20 mouse cellular contexts compared by ENCODE assay signal in the genomic region with DNA sequence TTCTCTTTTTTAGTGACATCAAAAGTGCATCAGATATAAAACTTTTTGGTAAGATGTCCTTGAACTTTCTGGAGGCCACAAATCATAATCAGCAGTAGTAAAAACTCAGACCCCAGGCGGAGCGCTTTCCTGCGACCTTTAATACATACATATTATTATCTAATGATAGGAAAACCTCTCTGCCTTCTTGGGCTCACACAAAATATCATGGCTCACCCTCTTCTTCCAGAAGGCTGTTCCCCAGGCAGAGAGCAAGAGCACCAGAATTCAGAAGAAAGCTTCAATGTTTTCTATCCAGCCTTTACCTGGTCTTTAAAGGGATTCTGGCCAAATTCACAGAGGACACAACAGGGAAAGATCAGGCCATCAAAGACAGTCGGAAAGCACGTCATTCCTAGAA.
"Had no signal": no experiment of that assay in that cellular context is flagged by ENCODE, and none has a peak within 500 bp of the region (broad histone marks: within the 10 kb centered on the region; RNA-seq: fewer than 3 reads in every experiment).

No protein-coding gene starts in this region.

- ATAC-seq: liver, postnatal 0 days; lung, postnatal 0 days; midbrain, embryonic 15.5 days had no signal

- H3K4me2 ChIP-seq: kidney, embryonic 15.5 days; limb, embryonic 15.5 days; liver, embryonic 11.5 days; lung, embryonic 14.5 days; midbrain, embryonic 15.5 days; neural tube, embryonic 13.5 days had no signal

- H3K9ac ChIP-seq: kidney, embryonic 15.5 days; limb, embryonic 15.5 days; liver, embryonic 14.5 days; liver, postnatal 0 days; lung, embryonic 14.5 days; midbrain, embryonic 15.5 days; neural tube, embryonic 13.5 days had no signal

- H3K27me3 ChIP-seq: kidney, embryonic 15.5 days; limb, embryonic 15.5 days; midbrain, embryonic 15.5 days; neural tube, embryonic 13.5 days had no signal

- H3K9me3 ChIP-seq: kidney, embryonic 15.5 days; limb, embryonic 15.5 days; midbrain, embryonic 10.5 days; midbrain, embryonic 15.5 days; neural tube, embryonic 13.5 days had no signal

- H3K4me3 ChIP-seq: kidney, embryonic 15.5 days; limb, embryonic 15.5 days; midbrain, embryonic 10.5 days; midbrain, embryonic 15.5 days; neural tube, embryonic 13.5 days had no signal

- H3K36me3 ChIP-seq: kidney, embryonic 15.5 days; limb, embryonic 15.5 days; midbrain, embryonic 10.5 days; midbrain, embryonic 15.5 days; neural tube, embryonic 13.5 days had no signal

- H3K27ac ChIP-seq: kidney, embryonic 15.5 days; limb, embryonic 15.5 days; liver, embryonic 14.5 days; macrophage; midbrain, embryonic 10.5 days; midbrain, embryonic 15.5 days; neural tube, embryonic 13.5 days; stomach, postnatal 0 days had no signal

- DNase-seq: kidney, adult 11 months; kidney, adult 8-10 months; kidney, postnatal 10 days; kidney, postnatal 36 days; left cerebral cortex, postnatal 4 days; liver, postnatal 0 days; lung, embryonic 14.5 days; thymus, adult 2 months; thymus, postnatal 14 days; thymus, postnatal 4 days had no signal
